Mouse (Mus musculus) liver, embryonic 12.5 days (tissue): ENCODE measurements around the gene Creld1. TPM values are rescaled to one million over a fixed set of nuclear protein-coding genes. Genes with fewer than 3 reads are reported as not detected.

Source experiments
- ATAC-seq: fragments of 200-750 bp; cut with Nextera tagmentation; 2 replicates; pipeline ENCODE4 v1.8.0; 2017; ENCODE audit warnings: moderate number of reproducible peaks, mild to moderate bottlenecking, moderate library complexity
- H3K27ac ChIP-seq: fragments of 300-500 bp; sonication (generic); 2 replicates; pipeline ENCODE4 v1.5.1; 2016; ENCODE audit warnings: mild to moderate bottlenecking
- H3K27me3 ChIP-seq: fragments of 300-500 bp; sonication (generic); replicated peaks from 2 replicates; pipeline ENCODE4 v1.6.1; 2016; ENCODE audit warnings: mild to moderate bottlenecking, moderate library complexity
- H3K36me3 ChIP-seq: fragments of 300-500 bp; sonication (generic); 2 replicates; pipeline ENCODE4 v1.6.1; 2016; ENCODE audit warnings: mild to moderate bottlenecking, moderate library complexity
- H3K4me1 ChIP-seq: fragments of 300-500 bp; sonication (generic); 2 replicates; pipeline ENCODE4 v1.6.1; 2016
- H3K4me2 ChIP-seq: fragments of 300-500 bp; sonication (generic); 2 replicates; pipeline ENCODE4 v1.6.1; 2016; ENCODE audit warnings: mild to moderate bottlenecking, moderate library complexity
- H3K4me3 ChIP-seq: fragments of 300-500 bp; sonication (generic); 2 replicates; pipeline ENCODE4 v1.5.1; 2016; ENCODE audit warnings: mild to moderate bottlenecking, moderate library complexity
- H3K9ac ChIP-seq: fragments of 300-500 bp; sonication (generic); 2 replicates; pipeline ENCODE4 v1.6.1; 2016; ENCODE audit warnings: mild to moderate bottlenecking, moderate library complexity
- H3K9me3 ChIP-seq: fragments of 300-500 bp; sonication (generic); replicated peaks from 2 replicates; pipeline ENCODE4 v1.6.1; 2016; ENCODE audit warnings: mild to moderate bottlenecking, moderate library complexity
- WGBS: fragments of 180-500 bp; shearing (Covaris S2); methylation state at CpG from one replicate; pipeline ENCODE4 v1.1.7; 2016; ENCODE audit not compliant: insufficient replicate concordance; 5-methylcytosine and 5-hydroxymethylcytosine counted together
- polyA plus RNA-seq: library from polyadenylated mRNA; unstranded; fragments of >200 nt; fragmentation: Nextera tagmentation; extraction: Ambion mirVana; gene quantifications from 2 replicates; pipeline ENCODE4 v1.2.1, GENCODE M21; 2016

Creld1 gene
- polyA plus RNA-seq, result 9.6 and 10.9 TPM in 2 replicates

GRCm38 (mm10) chr6:113483100-113483615 lies at the start of gene Creld1:
Gene Creld1, plus strand, starts transcription at chr6:113483297.
- Histone ChIP-seq H3K9ac (peak within 1 kb of the TSS; percentile 76), H3K27ac (peak within 1 kb of the TSS; percentile 80), H3K27me3 (peaks cover 46% of the 10 kb centered on the region), H3K4me1 (peaks cover 48% of the 10 kb centered on the region), H3K4me2 (peak within 1 kb of the TSS; percentile 94), H3K36me3 (peaks cover 2% of the 10 kb centered on the region; the same call in 1 of the 2 replicates), H3K4me3 (peak within 1 kb of the TSS; percentile 68), H3K9me3 (no peaks in the 10 kb centered on the region)
- peak; percentile 96 for ATAC-seq
- under 1% methylated on average over 26 of the region's 26 CpGs for WGBS

GRCm38 (mm10) chr6:113433661-113434060 lies 49.4 kb upstream of the Creld1 start:
- WGBS, result 64% methylated on average over 3 of the region's 3 CpGs
- Histone ChIP-seq H3K4me1 (no peaks in the 10 kb centered on the region), H3K4me3 (no peak overlapping the region), H3K27ac (no peak overlapping the region), H3K9ac (no peak overlapping the region), H3K27me3 (peaks cover 5% of the 10 kb centered on the region; the same call in 1 of the 2 replicates), H3K36me3 (no peaks in the 10 kb centered on the region), H3K4me2 (no peak overlapping the region), H3K9me3 (no peaks in the 10 kb centered on the region)
- no peak for ATAC-seq

GRCm38 (mm10) chr6:113434691-113435090 lies 48.4 kb upstream of the Creld1 start:
- Histone ChIP-seq H3K9ac (no peak overlapping the region), H3K27me3 (peaks cover 5% of the 10 kb centered on the region; the same call in 1 of the 2 replicates), H3K4me1 (no peaks in the 10 kb centered on the region), H3K4me2 (no peak overlapping the region), H3K9me3 (no peaks in the 10 kb centered on the region), H3K4me3 (no peak overlapping the region), H3K36me3 (no peaks in the 10 kb centered on the region), H3K27ac (no peak overlapping the region)
- ATAC-seq, result no peak
- 58% methylated on average over 7 of the region's 7 CpGs for WGBS

GRCm38 (mm10) chr6:113435664-113436205 lies 47.4 kb upstream of the Creld1 start, which contains the start of gene Cidec:
Gene Cidec, minus strand, starts transcription at chr6:113435760.
- ATAC-seq, result no peak
- no peaks in the 10 kb centered on the region for H3K4me1 ChIP-seq
- no peak within 1 kb of the TSS for H3K4me2 ChIP-seq
- no peak within 1 kb of the TSS for H3K4me3 ChIP-seq
- WGBS, result 61% methylated on average over 9 of the region's 9 CpGs
- H3K36me3 ChIP-seq, result no peaks in the 10 kb centered on the region
- H3K27me3 ChIP-seq, result peaks cover 5% of the 10 kb centered on the region; the same call in 1 of the 2 replicates
- H3K9me3 ChIP-seq, result no peaks in the 10 kb centered on the region
- H3K27ac ChIP-seq, result no peak within 1 kb of the TSS
- H3K9ac ChIP-seq, result no peak within 1 kb of the TSS

- no peak overlapping the region for H3K4me3 ChIP-seq
- no peaks in the 10 kb centered on the region for H3K9me3 ChIP-seq
- H3K4me1 ChIP-seq, result peaks cover 5% of the 10 kb centered on the region; the same call in 1 of the 2 replicates
- no peak for ATAC-seq
- H3K9ac ChIP-seq, result no peak overlapping the region
- no peak overlapping the region for H3K4me2 ChIP-seq
- H3K36me3 ChIP-seq, result no peaks in the 10 kb centered on the region
- WGBS, result 67% methylated on average over 12 of the region's 12 CpGs
- H3K27ac ChIP-seq, result no peak overlapping the region
- H3K27me3 ChIP-seq, result peaks cover 5% of the 10 kb centered on the region; the same call in 1 of the 2 replicates
Measured at GRCm38 (mm10) chr6:113437135-113437534, 46.0 kb upstream of the Creld1 start.

DNA sequence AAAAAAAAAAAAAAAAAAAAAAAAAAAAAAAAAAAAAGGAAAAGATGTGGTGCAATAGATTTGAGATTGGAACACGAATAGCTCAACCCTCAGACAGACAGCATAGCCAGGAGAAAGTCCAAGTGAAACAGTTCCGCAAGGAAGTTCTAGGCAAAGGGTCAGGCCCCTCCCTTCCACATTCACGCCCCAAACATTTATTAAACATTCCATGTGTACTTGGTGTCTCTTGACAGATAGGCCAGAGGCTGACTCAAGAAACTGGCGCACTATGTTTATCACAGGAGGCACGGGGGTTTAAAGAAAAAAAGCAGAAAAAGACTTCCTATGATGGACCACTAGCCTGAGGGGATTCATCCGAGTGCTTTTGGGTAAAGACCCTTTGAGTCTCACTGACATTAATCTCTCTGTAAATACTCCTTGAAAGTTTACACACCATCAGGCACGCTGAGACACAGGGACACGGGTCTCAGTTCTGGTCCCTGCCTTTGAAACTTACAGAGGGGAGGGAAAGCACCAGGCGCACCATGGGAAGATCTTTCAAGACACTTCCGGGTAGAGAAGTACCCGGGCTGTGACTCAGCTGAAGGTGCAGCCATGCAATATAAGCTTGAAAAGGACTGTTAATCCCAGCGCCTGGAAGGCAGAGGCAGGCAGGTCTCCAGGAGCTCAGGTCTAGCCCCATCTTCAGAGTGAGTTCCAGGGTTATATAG lies 44.2 kb upstream of the Creld1 start:
- H3K27me3 ChIP-seq, result peaks cover 5% of the 10 kb centered on the region; the same call in 1 of the 2 replicates
- no peak overlapping the region for H3K27ac ChIP-seq
- H3K4me1 ChIP-seq, result peaks cover 17% of the 10 kb centered on the region
- H3K4me3 ChIP-seq, result no peak overlapping the region
- no peak for ATAC-seq
- H3K4me2 ChIP-seq, result no peak overlapping the region
- no peaks in the 10 kb centered on the region for H3K9me3 ChIP-seq
- 45% methylated on average over 12 of the region's 12 CpGs for WGBS
- no peak overlapping the region for H3K9ac ChIP-seq
- no peaks in the 10 kb centered on the region for H3K36me3 ChIP-seq

- H3K4me2 ChIP-seq, result no peak overlapping the region
- H3K4me3 ChIP-seq, result no peak overlapping the region
- H3K27ac ChIP-seq, result no peak overlapping the region
- peaks cover 7% of the 10 kb centered on the region for H3K36me3 ChIP-seq
- no peak overlapping the region for H3K9ac ChIP-seq
- H3K27me3 ChIP-seq, result no peaks in the 10 kb centered on the region; the same call in 1 of the 2 replicates
- no peak for ATAC-seq
- H3K4me1 ChIP-seq, result peaks cover 21% of the 10 kb centered on the region
- 65% methylated on average over 3 of the region's 3 CpGs for WGBS
- H3K9me3 ChIP-seq, result no peaks in the 10 kb centered on the region
Measured at GRCm38 (mm10) chr6:113440686-113441085, 42.4 kb upstream of the Creld1 start.

GRCm38 (mm10) chr6:113441147-113441680 lies 41.9 kb upstream of the Creld1 start:
- peaks cover 21% of the 10 kb centered on the region for H3K4me1 ChIP-seq
- H3K27ac ChIP-seq, result no peak overlapping the region
- 51% methylated on average over 7 of the region's 7 CpGs for WGBS
- no peak overlapping the region for H3K9ac ChIP-seq
- no peak overlapping the region for H3K4me2 ChIP-seq
- H3K4me3 ChIP-seq, result no peak overlapping the region
- no peaks in the 10 kb centered on the region for H3K9me3 ChIP-seq
- H3K36me3 ChIP-seq, result peaks cover 10% of the 10 kb centered on the region
- ATAC-seq, result no peak; the same call in 1 of the 2 replicates
- H3K27me3 ChIP-seq, result no peaks in the 10 kb centered on the region

- WGBS, result 35% methylated on average over 9 of the region's 9 CpGs
- Histone ChIP-seq H3K4me1 (peaks cover 21% of the 10 kb centered on the region), H3K9me3 (no peaks in the 10 kb centered on the region), H3K27me3 (no peaks in the 10 kb centered on the region), H3K36me3 (peaks cover 19% of the 10 kb centered on the region), H3K4me3 (peak overlapping the region; percentile 87), H3K4me2 (peak overlapping the region; percentile 85), H3K9ac (peak overlapping the region; percentile 89), H3K27ac (peak overlapping the region; percentile 46; the same call in 1 of the 2 replicates)
- 0 out of 2 replicates have a peak, but pooled peaks have one; percentile 16 for ATAC-seq
Measured at GRCm38 (mm10) chr6:113442087-113442441, 41.0 kb upstream of the Creld1 start.

GRCm38 (mm10) chr6:113442442-113443090 lies 40.5 kb upstream of the Creld1 start, which contains the start of gene Jagn1:
Gene Jagn1, plus strand, starts transcription at chr6:113442569.
- H3K36me3 ChIP-seq, result peaks cover 24% of the 10 kb centered on the region
- peak; percentile 86 for ATAC-seq
- H3K4me2 ChIP-seq, result peak within 1 kb of the TSS; percentile 85
- H3K27me3 ChIP-seq, result no peaks in the 10 kb centered on the region
- no peaks in the 10 kb centered on the region for H3K9me3 ChIP-seq
- peak within 1 kb of the TSS; percentile 46; the same call in 1 of the 2 replicates for H3K27ac ChIP-seq
- under 1% methylated on average over 45 of the region's 45 CpGs for WGBS
- H3K4me3 ChIP-seq, result peak within 1 kb of the TSS; percentile 87
- H3K9ac ChIP-seq, result peak within 1 kb of the TSS; percentile 89
- peaks cover 21% of the 10 kb centered on the region for H3K4me1 ChIP-seq

GRCm38 (mm10) chr6:113443091-113443490 lies 40.0 kb upstream of the Creld1 start:
- H3K4me1 ChIP-seq, result peaks cover 21% of the 10 kb centered on the region
- H3K4me3 ChIP-seq, result peak overlapping the region; percentile 87
- H3K27ac ChIP-seq, result peak overlapping the region; percentile 46; the same call in 1 of the 2 replicates
- no peaks in the 10 kb centered on the region for H3K9me3 ChIP-seq
- no peaks in the 10 kb centered on the region for H3K27me3 ChIP-seq
- peak overlapping the region; percentile 85 for H3K4me2 ChIP-seq
- peaks cover 29% of the 10 kb centered on the region for H3K36me3 ChIP-seq
- H3K9ac ChIP-seq, result peak overlapping the region; percentile 89
- WGBS, result 36% methylated on average over 12 of the region's 12 CpGs
- no peak for ATAC-seq
